Mouse (Mus musculus) liver, adult 2 months (tissue): ENCODE measurements at regions not wholly inside any gene's neighbourhood (a gene's known extent, or its start where the extent isn't known, plus 50 kb on each side); places are given as distances from the start of the nearest gene placed in this dataset.

Experiments
- CTCF ChIP-seq: fragments of 200-500 bp; IDR thresholded peaks from 2 replicates; pipeline ENCODE4 v1.5.1; 2011; ENCODE audit warnings: low read depth, low read length, control low read depth
- POLR2A ChIP-seq: fragments of 200-500 bp; IDR thresholded peaks from 2 replicates; pipeline ENCODE4 v1.6.1; 2011; ENCODE audit warnings: low read length, control low read depth; ENCODE audit not compliant: insufficient read depth; ENCODE audit errors: extremely low read depth

GRCm38 (mm10) chr12:68599016-68599616 lies 559.9 kb downstream of the Rps29 start:
- TF ChIP-seq CTCF (no peak), POLR2A (no peak)
